13 mouse cellular contexts compared by ENCODE assay signal in genomic region chr6:28633120-28633519, GRCm38 (mm10).
DNase-seq lines count a peak whose midpoint lies in the region; ATAC-seq and TF ChIP-seq lines count a peak whose summit lies in the region.
"Had no signal": no experiment of that assay in that cellular context is flagged by ENCODE, and none has a peak within 500 bp of the region (broad histone marks: within the 10 kb centered on the region; RNA-seq: fewer than 3 reads in every experiment).

No protein-coding gene starts in this region.

- WGBS in heart, embryonic 11.5 days (ENCODE audit: insufficient replicate concordance) = 40% methylated on average over 2 of the region's 2 CpGs
- WGBS in neural tube, embryonic 11.5 days = 45% methylated on average over 2 of the region's 2 CpGs
- 30% methylated on average over 2 of the region's 2 CpGs for WGBS in heart, postnatal 0 days

- no peak overlapping the region for H3K9ac ChIP-seq in heart, embryonic 11.5 days (ENCODE audit: low read depth, low read length)
- no peak overlapping the region for H3K9ac ChIP-seq in neural tube, embryonic 11.5 days (ENCODE audit: low read length)
- H3K9ac ChIP-seq in heart, postnatal 0 days (replicated peaks; ENCODE audit: low read depth, low read length) = no peak overlapping the region
- H3K9ac ChIP-seq: embryonic facial prominence, embryonic 13.5 days had no signal

- peaks cover 27% of the 10 kb centered on the region for H3K4me1 ChIP-seq in heart, embryonic 11.5 days (ENCODE audit: control insufficient read depth, insufficient read depth, low read length)
- peaks cover 17% of the 10 kb centered on the region for H3K4me1 ChIP-seq in neural tube, embryonic 11.5 days (ENCODE audit: control insufficient read depth, insufficient read depth, low read length)
- H3K4me1 ChIP-seq in heart, postnatal 0 days (ENCODE audit: control insufficient read depth, insufficient read depth) = peaks cover 34% of the 10 kb centered on the region

- H3K9me3 ChIP-seq in heart, embryonic 11.5 days (replicated peaks; ENCODE audit: control insufficient read depth, low read length) = no peaks in the 10 kb centered on the region
- H3K9me3 ChIP-seq in neural tube, embryonic 11.5 days (ENCODE audit: control insufficient read depth, low read length) = no peaks in the 10 kb centered on the region
- H3K9me3 ChIP-seq in heart, postnatal 0 days (replicated peaks; ENCODE audit: control insufficient read depth, low read length) = no peaks in the 10 kb centered on the region
- H3K9me3 ChIP-seq: embryonic facial prominence, embryonic 13.5 days had no signal

- no peak for DNase-seq in heart, postnatal 14 days
- no peak for DNase-seq in neural tube, embryonic 11.5 days (ENCODE audit: low spot score)
- no peak for DNase-seq in neural tube, embryonic 10.5 days (ENCODE audit: extremely low spot score, low spot score)
- DNase-seq in heart, postnatal 0 days (ENCODE audit: low spot score) = no peak
- peak; percentile 33 for DNase-seq in retina, embryonic 14.5 days (ENCODE audit: low spot score)
- no peak for DNase-seq in lung, postnatal 36 days
- no peak for DNase-seq in adrenal gland, postnatal 10 days
- DNase-seq: kidney, adult 18-20 months; right cerebral cortex, postnatal 25 days; thymus, adult 2 months had no signal

- H3K4me2 ChIP-seq in heart, embryonic 11.5 days = no peak overlapping the region; the same call in 1 of the 2 replicates
- no peak overlapping the region for H3K4me2 ChIP-seq in neural tube, embryonic 11.5 days (ENCODE audit: low read depth)
- H3K4me2 ChIP-seq in heart, postnatal 0 days (ENCODE audit: low read depth, low read length) = no peak overlapping the region
- H3K4me2 ChIP-seq: embryonic facial prominence, embryonic 13.5 days had no signal

- TF ChIP-seq EP300 in heart, postnatal 0 days (IDR thresholded peaks at IDR 0.05; ENCODE audit: low read depth) = no peak

- peak; percentile 35 for ATAC-seq in heart, embryonic 11.5 days (replicated peaks; ENCODE audit: insufficient number of reproducible peaks, low FRiP score, low TSS enrichment)
- no peak for ATAC-seq in neural tube, embryonic 11.5 days (ENCODE audit: insufficient read depth, low FRiP score, low TSS enrichment)
- ATAC-seq in heart, postnatal 0 days (ENCODE audit: insufficient read depth, low read depth) = no peak

- H3K4me3 ChIP-seq in heart, embryonic 11.5 days (ENCODE audit: low read depth, low read length) = no peak overlapping the region
- no peak overlapping the region for H3K4me3 ChIP-seq in neural tube, embryonic 11.5 days (ENCODE audit: low read depth, low read length)
- no peak overlapping the region for H3K4me3 ChIP-seq in heart, postnatal 0 days (ENCODE audit: low read depth, low read length)
- H3K4me3 ChIP-seq: embryonic facial prominence, embryonic 13.5 days had no signal

- peak overlapping the region; percentile 62 for H3K27ac ChIP-seq in heart, embryonic 11.5 days (ENCODE audit: low read depth, low read length)
- peak overlapping the region; percentile 35; the same call in 1 of the 2 replicates for H3K27ac ChIP-seq in neural tube, embryonic 11.5 days (ENCODE audit: low read depth, low read length)
- H3K27ac ChIP-seq in heart, postnatal 0 days (ENCODE audit: low read depth) = peak overlapping the region; percentile 2; the same call in 1 of the 2 replicates
- H3K27ac ChIP-seq: embryonic facial prominence, embryonic 13.5 days had no signal

- intact Hi-C loops in heart, postnatal 14 days (cut with DNase I) = no loop called here

- no peaks in the 10 kb centered on the region for H3K36me3 ChIP-seq in heart, embryonic 11.5 days (ENCODE audit: control insufficient read depth, insufficient read depth, low read length)
- H3K36me3 ChIP-seq in neural tube, embryonic 11.5 days (ENCODE audit: control insufficient read depth, insufficient read depth, low read length) = no peaks in the 10 kb centered on the region
- H3K36me3 ChIP-seq in heart, postnatal 0 days (replicated peaks; ENCODE audit: control insufficient read depth, insufficient read depth, low read length) = no peaks in the 10 kb centered on the region
- H3K36me3 ChIP-seq: embryonic facial prominence, embryonic 13.5 days had no signal

- H3K27me3 ChIP-seq in heart, embryonic 11.5 days (ENCODE audit: control insufficient read depth, insufficient read depth, low read length) = no peaks in the 10 kb centered on the region
- H3K27me3 ChIP-seq in neural tube, embryonic 11.5 days (ENCODE audit: control insufficient read depth, insufficient read depth, low read length) = no peaks in the 10 kb centered on the region
- no peaks in the 10 kb centered on the region for H3K27me3 ChIP-seq in heart, postnatal 0 days (ENCODE audit: control insufficient read depth, insufficient read depth, low read length)
- H3K27me3 ChIP-seq: CH12.LX; embryonic facial prominence, embryonic 13.5 days had no signal

- TF ChIP-seq CTCF in heart, postnatal 0 days (IDR thresholded peaks at IDR 0.05; ENCODE audit: low read depth) = no peak

Comparison
In these comparisons a context has a peak if more than half of its experiments do, and no peak if none do; other contexts are left out.
1. H3K27ac ChIP-seq: peak in every context shown above with its lines; median percentile 62 in heart, embryonic 11.5 days; 35 in neural tube, embryonic 11.5 days; 2 in heart, postnatal 0 days.